Mouse (Mus musculus) kidney, embryonic 16.5 days (tissue): ENCODE data around the gene Snrnp40. TPM values are rescaled to one million over a fixed set of nuclear protein-coding genes. Genes with fewer than 3 reads are reported as not detected.

Experiments used
- polyA plus RNA-seq: library from polyadenylated mRNA; unstranded; fragments of >200 nt; fragmentation: Nextera tagmentation; extraction: Ambion mirVana; gene quantifications from 2 replicates; pipeline ENCODE4 v1.2.1, GENCODE M21; 2015

Snrnp40 gene
- polyA plus RNA-seq, 1 experiment from 2014 or later = 165 TPM

Other genes with a start within 250 kb of the Snrnp40 start
- 0.19 and 0.31 TPM in 2 replicates for gene Hcrtr1, start 220.8 kb upstream of the Snrnp40 start, polyA plus RNA-seq
- 71.2 and 93.4 TPM in 2 replicates for gene Tinagl1, start 185.0 kb upstream of the Snrnp40 start, polyA plus RNA-seq
- gene Gm853, start 137.7 kb upstream of the Snrnp40 start, polyA plus RNA-seq = 1.2 and 2.6 TPM in 2 replicates
- 58.6 and 65.0 TPM in 2 replicates for gene Serinc2, start 80.9 kb upstream of the Snrnp40 start, polyA plus RNA-seq
- gene Fabp3, start 51.5 kb upstream of the Snrnp40 start, polyA plus RNA-seq = 136 and 161 TPM in 2 replicates
- 0.57 TPM in 1 of 2 replicates, not detected in the other for gene Gm10570, start 51.5 kb upstream of the Snrnp40 start, polyA plus RNA-seq
- gene Zcchc17, start 189 bp upstream of the Snrnp40 start, polyA plus RNA-seq = 63.3 and 64.0 TPM in 2 replicates
- 1.0 and 1.1 TPM in 2 replicates for gene Nkain1, start 214.0 kb downstream of the Snrnp40 start, polyA plus RNA-seq